Mouse (Mus musculus) thymus, postnatal 4 days (tissue): ENCODE results near the gene Faf1.
"Not testable (repeated sequence)": the region's sequence is repeated elsewhere in the genome, so short reads cannot be mapped to it uniquely, and the experiment has no call there.

Experiments
- DNase-seq: peaks from one replicate; pipeline ENCODE4 v3.0.0; 2021

The Faf1 gene

GRCm38 (mm10) chr4:109665982-109666460 is 10.4 kb upstream of the Faf1 start:
- DNase-seq, result no peak

GRCm38 (mm10) chr4:109666461-109667269 is 9.7 kb upstream of the Faf1 start, which contains the start of gene Cdkn2c:
TSS of gene Cdkn2c (minus strand) at chr4:109667189.
- peak; percentile 86 for DNase-seq

- no peak for DNase-seq
Measured at GRCm38 (mm10) chr4:109667518-109667917, 8.9 kb upstream of the Faf1 start.

GRCm38 (mm10) chr4:109670213-109670612 is 6.2 kb upstream of the Faf1 start:
- no peak for DNase-seq

GRCm38 (mm10) chr4:109671941-109672340 is 4.4 kb upstream of the Faf1 start:
- DNase-seq, result no peak

GRCm38 (mm10) chr4:109674097-109674496 is 2.3 kb upstream of the Faf1 start:
- no peak for DNase-seq

- DNase-seq, result no peak
Measured at GRCm38 (mm10) chr4:109677221-109677620, 833 bp downstream of the Faf1 start.

- no peak for DNase-seq
Measured at GRCm38 (mm10) chr4:109683561-109683960, 7.2 kb downstream of the Faf1 start.

- DNase-seq, result no peak
Measured at GRCm38 (mm10) chr4:109692674-109693073, 16.3 kb downstream of the Faf1 start.

- DNase-seq, result not testable (repeated sequence)
Measured at GRCm38 (mm10) chr4:109700727-109701126, 24.3 kb downstream of the Faf1 start.

- DNase-seq, result no peak
Measured at GRCm38 (mm10) chr4:109703568-109703967, 27.2 kb downstream of the Faf1 start.

- DNase-seq, result no peak
Measured at GRCm38 (mm10) chr4:109705349-109705748, 29.0 kb downstream of the Faf1 start.

- no peak for DNase-seq
Measured at GRCm38 (mm10) chr4:109719281-109719680, 42.9 kb downstream of the Faf1 start.

GRCm38 (mm10) chr4:109729281-109729680 is 52.9 kb downstream of the Faf1 start:
- peak; percentile 51 for DNase-seq

- no peak for DNase-seq
Measured at GRCm38 (mm10) chr4:109735754-109736153, 59.4 kb downstream of the Faf1 start.

- no peak for DNase-seq
Measured at GRCm38 (mm10) chr4:109743984-109744383, 67.6 kb downstream of the Faf1 start.

- DNase-seq, result peak; percentile 37
Measured at GRCm38 (mm10) chr4:109759031-109759430, 82.6 kb downstream of the Faf1 start.

- no peak for DNase-seq
Measured at GRCm38 (mm10) chr4:109759901-109760300, 83.5 kb downstream of the Faf1 start.

GRCm38 (mm10) chr4:109760501-109760900 is 84.1 kb downstream of the Faf1 start:
- no peak for DNase-seq

- no peak for DNase-seq
Measured at GRCm38 (mm10) chr4:109762768-109763501, 86.5 kb downstream of the Faf1 start.

- no peak for DNase-seq
Measured at GRCm38 (mm10) chr4:109769071-109769470, 92.7 kb downstream of the Faf1 start.

- DNase-seq, result no peak
Measured at GRCm38 (mm10) chr4:109782577-109783114, 106.3 kb downstream of the Faf1 start.

GRCm38 (mm10) chr4:109789347-109790001 is 113.1 kb downstream of the Faf1 start:
- DNase-seq, result no peak
